Mouse (Mus musculus) thymus, postnatal 0 days (tissue): Measurements from ENCODE around the gene Zfp942. TPM values are rescaled to one million over a fixed set of nuclear protein-coding genes. Genes with fewer than 3 reads are reported as not detected.
A peak's percentile ranks its signal among the peaks of the same experiment; 100 is the strongest.

Experiments used
- DNase-seq: peaks from one replicate; pipeline ENCODE4 v3.0.0-alpha.2; 2015; ENCODE audit warnings: low spot score
- polyA plus RNA-seq: library from polyadenylated mRNA; unstranded; fragments of >200 nt; fragmentation: Nextera tagmentation; extraction: Ambion mirVana; gene quantifications from 2 replicates; pipeline ENCODE4 v1.2.1, GENCODE M21; 2015

Gene Zfp942
- 21.9 and 24.9 TPM in 2 replicates for polyA plus RNA-seq

DNA sequence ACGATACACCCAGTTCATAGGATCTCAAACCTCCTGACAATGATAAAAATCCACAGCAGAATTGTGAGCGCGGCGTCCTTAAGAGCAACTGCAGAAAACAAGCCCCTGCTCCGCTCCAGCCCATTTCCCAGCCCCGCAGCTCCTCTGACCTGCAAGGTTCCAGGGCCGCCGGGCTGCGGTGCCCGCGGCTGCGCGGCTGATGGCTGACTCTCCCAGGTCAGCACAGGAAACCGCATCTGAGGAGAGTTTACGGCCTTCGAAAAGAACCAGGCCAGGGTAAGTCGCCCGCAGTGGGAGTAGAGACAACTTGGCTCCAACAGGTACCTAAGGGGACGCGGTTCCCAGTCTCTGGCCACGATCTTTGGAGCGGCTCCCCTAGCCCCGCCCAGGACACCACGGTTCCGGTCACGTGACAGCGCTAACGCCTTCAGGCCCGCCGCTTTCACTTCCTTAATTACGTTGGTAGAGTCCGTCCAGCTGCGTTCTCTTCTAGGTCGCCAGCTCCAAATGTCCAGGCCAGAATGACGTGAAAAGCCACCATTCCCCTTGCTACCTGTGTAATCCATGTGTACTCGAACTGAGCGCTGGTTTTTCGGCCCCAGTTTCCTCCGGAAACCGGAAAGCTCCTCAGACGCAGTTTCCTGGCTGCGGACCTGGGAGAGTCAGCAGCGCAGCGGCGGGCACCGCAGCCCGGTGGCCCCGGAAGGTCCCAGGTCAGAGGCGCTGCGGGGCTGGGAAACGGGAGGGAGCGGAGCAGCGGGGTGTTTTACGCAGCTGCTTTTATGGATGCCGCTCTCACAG lies at the start of gene Zfp942, which contains the start of gene Zfp943:
Zfp942 (minus strand) TSS at position 358 of the 801 bp plus-strand sequence.
Zfp943 (plus strand) TSS at position 446 of the 801 bp plus-strand sequence.
- peak; percentile 79 for DNase-seq

DNA sequence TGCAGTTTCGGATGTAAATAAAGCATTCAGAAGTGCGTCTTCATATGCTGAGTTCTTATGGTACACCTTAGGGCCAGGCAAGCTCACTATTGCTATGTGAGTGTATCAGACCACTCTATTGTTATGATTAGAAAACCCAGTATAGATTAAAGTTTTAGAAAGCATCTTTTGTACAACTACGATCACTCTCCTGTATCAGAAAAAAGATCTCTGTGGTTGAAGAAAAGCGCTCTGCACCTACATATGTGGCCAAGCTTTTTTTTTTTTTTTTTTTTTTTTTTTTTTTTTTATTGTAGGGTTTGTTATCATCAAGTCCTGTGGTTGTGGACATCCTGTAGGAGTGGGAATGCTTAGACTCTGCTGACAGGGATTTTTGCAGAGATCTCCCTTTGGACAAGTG lies 1.0 kb upstream of the Zfp942 start:
- peak; percentile 13 for DNase-seq

DNA sequence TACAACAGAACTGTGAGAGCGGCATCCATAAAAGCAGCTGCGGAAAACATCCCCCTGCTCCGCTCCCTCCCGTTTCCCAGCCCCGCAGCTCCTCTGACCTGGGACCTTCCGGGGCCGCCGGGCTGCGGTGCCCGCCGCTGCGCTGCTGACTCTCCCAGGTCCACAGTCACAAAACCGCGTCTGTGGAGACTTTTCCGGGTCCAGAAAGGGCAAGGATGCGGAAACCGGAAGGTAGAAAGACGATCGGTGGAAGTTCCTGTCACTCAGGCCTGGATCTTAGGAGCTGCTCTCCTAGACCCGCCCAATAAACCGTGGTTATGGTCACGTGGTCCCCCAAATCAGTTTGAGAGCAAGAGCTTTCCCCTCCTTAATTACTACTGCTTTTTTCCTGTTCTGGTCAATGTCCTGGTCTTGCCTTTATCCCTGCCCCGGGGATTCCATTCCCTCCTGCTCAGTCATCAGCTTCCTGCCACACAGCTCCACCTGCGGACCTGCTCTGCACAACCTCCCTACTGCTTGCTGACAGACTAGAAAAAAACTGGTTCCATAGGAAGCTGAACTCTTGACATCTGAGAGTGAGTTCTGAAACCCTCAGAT lies 52.7 kb downstream of the Zfp942 start, which contains the start of gene Zfp995:
Zfp995 (minus strand) TSS at position 471 of the 597 bp plus-strand sequence.
- DNase-seq, result peak; percentile 72

DNA sequence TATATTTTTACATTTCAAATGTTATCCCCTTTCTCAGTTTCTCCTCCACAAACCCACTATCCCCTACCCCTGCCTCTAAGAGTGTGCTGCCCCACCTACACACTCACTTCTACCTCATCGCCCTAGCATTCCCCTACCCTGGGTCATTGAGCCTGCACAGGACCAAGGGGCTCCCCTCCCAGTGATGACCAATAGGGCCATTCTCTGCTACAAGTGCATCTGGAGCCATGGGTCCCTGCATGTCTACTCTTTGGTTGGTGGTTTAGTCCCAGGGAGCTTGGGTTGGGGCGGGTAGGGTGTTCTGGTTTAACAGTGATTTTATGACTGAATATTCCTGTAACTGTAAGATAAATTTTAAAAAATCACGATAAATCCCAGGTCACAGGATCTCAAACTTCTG lies 53.2 kb downstream of the Zfp942 start:
- no peak for DNase-seq

Other genes starting within 250 kb of the Zfp942 start
- 3.2 and 3.8 TPM in 2 replicates for gene Zfp229, start 231.7 kb downstream of the Zfp942 start, polyA plus RNA-seq
- gene Zfp820, start 116.7 kb downstream of the Zfp942 start, polyA plus RNA-seq, result 6.6 and 7.8 TPM in 2 replicates
- gene Zfp995, start 52.5 kb downstream of the Zfp942 start, polyA plus RNA-seq, result 14.5 and 17.0 TPM in 2 replicates
- gene Zfp943, start 88 bp upstream of the Zfp942 start, polyA plus RNA-seq, result 17.2 and 18.5 TPM in 2 replicates
- 1.9 and 2.2 TPM in 2 replicates for gene Zfp947, start 203.7 kb upstream of the Zfp942 start, polyA plus RNA-seq